7 mouse cellular contexts compared by ENCODE assay signal in the genomic region with DNA sequence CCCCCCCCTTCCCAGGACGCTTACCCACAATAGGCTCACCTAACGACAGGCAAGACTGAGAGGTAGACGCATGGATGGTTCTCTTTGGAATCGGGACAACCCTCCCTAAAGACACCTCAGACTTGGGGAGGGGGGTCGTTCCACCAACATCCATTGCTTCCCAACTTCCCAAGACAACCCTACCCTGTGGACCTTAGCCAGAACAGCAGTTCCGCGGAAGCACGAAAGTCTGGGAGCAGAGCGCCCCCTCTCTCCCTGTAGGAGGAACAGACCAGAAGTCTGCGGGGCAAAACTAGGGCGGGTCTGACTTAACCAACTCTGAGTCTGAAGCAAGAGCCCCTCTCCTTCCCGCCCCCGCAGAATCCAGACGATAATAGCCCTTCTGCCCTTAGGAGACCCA. TPM values are rescaled to one million over a fixed set of nuclear protein-coding genes. Genes with fewer than 3 reads are reported as not detected.
DNase-seq lines count a peak whose midpoint lies in the region; ATAC-seq and TF ChIP-seq lines count a peak whose summit lies in the region.

No protein-coding gene starts in this region.

- no peaks in the 10 kb centered on the region for H3K79me2 ChIP-seq in liver, adult 2 months (ENCODE audit: control insufficient read depth, insufficient read depth, low read length)

- TF ChIP-seq POLR2A in liver, adult 2 months (IDR thresholded peaks at IDR 0.05; ENCODE audit: extremely low read depth, insufficient read depth, low read length), result no peak

- H3K4me2 ChIP-seq in liver, embryonic 11.5 days, result no peak overlapping the region
- no peak overlapping the region for H3K4me2 ChIP-seq in midbrain, embryonic 12.5 days (replicated peaks)

- WGBS in liver, adult 2 months, result 7% methylated on average over 14 of the region's 14 CpGs
- WGBS in liver, embryonic 11.5 days, result 11% methylated on average over 14 of the region's 14 CpGs
- 5% methylated on average over 14 of the region's 14 CpGs for WGBS in midbrain, embryonic 12.5 days

- peaks cover 23% of the 10 kb centered on the region for H3K27me3 ChIP-seq in liver, adult 2 months (ENCODE audit: control insufficient read depth, insufficient read depth, low read length)
- H3K27me3 ChIP-seq in liver, embryonic 11.5 days (replicated peaks; ENCODE audit: control insufficient read depth, insufficient read depth, low read length), result peaks cover 64% of the 10 kb centered on the region
- H3K27me3 ChIP-seq in midbrain, embryonic 12.5 days, result peaks cover 69% of the 10 kb centered on the region

- no peak overlapping the region for H3K4me3 ChIP-seq in liver, adult 2 months (ENCODE audit: insufficient read depth, low read depth, low read length)
- no peak overlapping the region for H3K4me3 ChIP-seq in liver, embryonic 11.5 days (ENCODE audit: low read depth, low read length)
- no peak overlapping the region for H3K4me3 ChIP-seq in layer of hippocampus, adult 2 months
- H3K4me3 ChIP-seq in midbrain, embryonic 12.5 days, result no peak overlapping the region

- no peak for ATAC-seq in liver, embryonic 11.5 days (replicated peaks; ENCODE audit: low FRiP score)
- ATAC-seq in midbrain, embryonic 12.5 days (ENCODE audit: low FRiP score, low read depth), result 0 out of 2 replicates have a peak, but pooled peaks have one; percentile 20

- H3K36me3 ChIP-seq in liver, adult 2 months (ENCODE audit: control insufficient read depth, insufficient read depth, low read length), result no peaks in the 10 kb centered on the region
- no peaks in the 10 kb centered on the region for H3K36me3 ChIP-seq in liver, embryonic 11.5 days (ENCODE audit: control insufficient read depth, insufficient read depth, low read length)
- no peaks in the 10 kb centered on the region for H3K36me3 ChIP-seq in midbrain, embryonic 12.5 days

- H3K27ac ChIP-seq in liver, adult 2 months (replicated peaks; ENCODE audit: insufficient read depth, low read depth, low read length), result no peak overlapping the region
- H3K27ac ChIP-seq in liver, embryonic 11.5 days (ENCODE audit: low read depth, low read length), result no peak overlapping the region
- no peak overlapping the region for H3K27ac ChIP-seq in layer of hippocampus, adult 2 months
- no peak overlapping the region for H3K27ac ChIP-seq in midbrain, embryonic 12.5 days (replicated peaks)

- DNase-seq in liver, adult 2 months (ENCODE audit: extremely low read depth, low read depth, low spot score), result peak; percentile 10
- no peak for DNase-seq in liver, embryonic 11.5 days (ENCODE audit: low spot score)
- DNase-seq in adrenal gland, postnatal 36 days, result peak; percentile 66 to 76
- peak; percentile 45 to 53 for DNase-seq in frontal cortex, postnatal 36 days (ENCODE audit: low spot score in 2 of 2)
- peak; percentile 47 to 54 for DNase-seq in layer of hippocampus, adult 2 months (ENCODE audit: low spot score in 2 of 2)
- no peak for DNase-seq in spleen, adult 18-20 months

- peak; percentile 79 for TF ChIP-seq CTCF in liver, adult 2 months (IDR thresholded peaks at IDR 0.05; ENCODE audit: low read depth, low read length)
- peak; percentile 85 for TF ChIP-seq CTCF in layer of hippocampus, adult 2 months (conservative IDR thresholded peaks at IDR 0.05)

- no peak overlapping the region for H3K9ac ChIP-seq in liver, adult 2 months (ENCODE audit: low read depth, low read length)
- H3K9ac ChIP-seq in liver, embryonic 11.5 days (ENCODE audit: low read depth, low read length), result no peak overlapping the region
- no peak overlapping the region for H3K9ac ChIP-seq in midbrain, embryonic 12.5 days (replicated peaks)

- H3K4me1 ChIP-seq in liver, adult 2 months (ENCODE audit: control insufficient read depth, insufficient read depth, low read length), result no peaks in the 10 kb centered on the region
- peaks cover 6% of the 10 kb centered on the region; the same call in 1 of the 2 replicates for H3K4me1 ChIP-seq in liver, embryonic 11.5 days (replicated peaks; ENCODE audit: control insufficient read depth, insufficient read depth, low read length)
- H3K4me1 ChIP-seq in midbrain, embryonic 12.5 days, result peaks cover 38% of the 10 kb centered on the region

- H3K9me3 ChIP-seq in liver, embryonic 11.5 days (ENCODE audit: control insufficient read depth, low read length), result no peaks in the 10 kb centered on the region
- no peaks in the 10 kb centered on the region for H3K9me3 ChIP-seq in midbrain, embryonic 12.5 days

RNA-seq across cellular contexts. Expression of gene Inhbb, which starts 1.5 kb away (rescaled TPM):
- total RNA-seq in liver, adult 2 months (2014; rRNA removed), result 0.37 and 1.0 TPM in 2 replicates
- 0.36 and 0.42 TPM in 2 replicates for polyA plus RNA-seq in liver, adult 2 months (2012; rRNA removed)
- polyA plus RNA-seq in liver, embryonic 11.5 days (2014; fragmentation: Nextera tagmentation; extraction: Ambion mirVana), result 0.06 and 0.11 TPM in 2 replicates
- 1 to 10 TPM; 2.2 to 2.8 TPM for total RNA-seq in adrenal gland, postnatal 36 days (2021)
- 1 to 10 TPM; 5.9 to 7.8 TPM for total RNA-seq in layer of hippocampus, adult 2 months (2021)
- 0.78 and 1.1 TPM in 2 replicates for polyA plus RNA-seq in midbrain, embryonic 12.5 days (2016; fragmentation: Nextera tagmentation; extraction: Ambion mirVana)

Comparison
In these comparisons a context has a peak if more than half of its experiments do, and no peak if none do; other contexts are left out.
1. DNase-seq: peak in liver, adult 2 months (single experiment), adrenal gland, postnatal 36 days (2 of 2), frontal cortex, postnatal 36 days (2 of 2) and layer of hippocampus, adult 2 months (2 of 2); none in liver, embryonic 11.5 days (single experiment) and spleen, adult 18-20 months (0 of 2).